Mouse (Mus musculus) adrenal gland, postnatal 4 days (tissue): ENCODE results near the gene Heatr5b. TPM values are rescaled to one million over a fixed set of nuclear protein-coding genes. Genes with fewer than 3 reads are reported as not detected.

Experiments
- total RNA-seq, 2 experiments: library from RNA; stranded (reverse); gene quantifications; 2 replicates each; pipeline ENCODE4 v1.2.3; 2021

The Heatr5b gene
- total RNA-seq, 2 experiments from 2014 or later, result 21.4 to 25.3 TPM

Other genes with a start within 250 kb of the Heatr5b start
- gene Strn, start 98.2 kb downstream of the Heatr5b start, total RNA-seq, result 10 to 100 TPM; 32.3 to 33.2 TPM
- 10 to 100 TPM; 24.8 to 26.2 TPM for gene Gpatch11, start 203 bp upstream of the Heatr5b start, total RNA-seq
- gene Eif2ak2, start 47.2 kb upstream of the Heatr5b start, total RNA-seq, result 10 to 100 TPM; 40.2 to 43.8 TPM
- under 1 TPM in 1 of 2 experiments, not detected in 1; 0.39 TPM for gene Sult6b1, start 71.6 kb upstream of the Heatr5b start, total RNA-seq
- 10 to 100 TPM; 44.9 to 45.2 TPM for gene Cebpzos, start 81.1 kb upstream of the Heatr5b start, total RNA-seq
- 10 to 100 TPM; 41.7 to 52.6 TPM for gene Cebpz, start 101.7 kb upstream of the Heatr5b start, total RNA-seq
- gene Ndufaf7, start 101.8 kb upstream of the Heatr5b start, total RNA-seq, result 10 to 100 TPM; 39.4 to 46.8 TPM
- 10 to 100 TPM; 48.7 to 49.5 TPM for gene Prkd3, start 185.5 kb upstream of the Heatr5b start, total RNA-seq
- 10 to 100 TPM; 10.5 to 20.1 TPM for gene Qpct, start 216.5 kb upstream of the Heatr5b start, total RNA-seq